Mouse (Mus musculus) bone marrow, adult 2 months (tissue): Measurements from ENCODE around the gene Gbf1.

Experiments
- CTCF ChIP-seq: fragments of 200-500 bp; IDR thresholded peaks from 2 replicates; pipeline ENCODE4 v1.5.1; 2011; ENCODE audit warnings: low read length, control low read depth; ENCODE audit not compliant: control insufficient read depth, insufficient read depth
- POLR2A ChIP-seq: fragments of 200-500 bp; IDR thresholded peaks from 2 replicates; pipeline ENCODE4 v1.6.1; 2011; ENCODE audit warnings: low read depth, mild to moderate bottlenecking, control low read depth, low read length, borderline replicate concordance; ENCODE audit not compliant: control insufficient read depth

GRCm38 (mm10) chr19:46318586-46319378 is 166.5 kb downstream of the Gbf1 start:
- TF ChIP-seq POLR2A (no peak), CTCF (no peak)
